Mouse (Mus musculus) kidney, embryonic 16.5 days (tissue): ENCODE data around the gene Oip5. TPM values are rescaled to one million over a fixed set of nuclear protein-coding genes. Genes with fewer than 3 reads are reported as not detected.
"Not testable (repeated sequence)": the region's sequence is repeated elsewhere in the genome, so short reads cannot be mapped to it uniquely, and the experiment has no call there.

Source experiments
- ATAC-seq: fragments of 200-750 bp; cut with Nextera tagmentation; 2 replicates; pipeline ENCODE4 v1.8.0; 2017; ENCODE audit warnings: moderate TSS enrichment; ENCODE audit not compliant: low FRiP score, low TSS enrichment
- H3K27ac ChIP-seq: fragments of 300-500 bp; sonication (generic); 2 replicates; pipeline ENCODE4 v1.5.1; 2014; ENCODE audit warnings: low read length
- H3K27me3 ChIP-seq: fragments of 300-500 bp; sonication (generic); 2 replicates; pipeline ENCODE4 v1.6.1; 2014; ENCODE audit warnings: low read length, control low read depth, mixed read lengths; ENCODE audit not compliant: insufficient read depth
- H3K36me3 ChIP-seq: fragments of 300-500 bp; sonication (generic); 2 replicates; pipeline ENCODE4 v1.6.1; 2014; ENCODE audit warnings: low read length, control low read depth, mixed read lengths; ENCODE audit not compliant: insufficient read depth
- H3K4me1 ChIP-seq: fragments of 300-500 bp; sonication (generic); 2 replicates; pipeline ENCODE4 v1.6.1; 2014; ENCODE audit warnings: low read length, control low read depth, mixed read lengths; ENCODE audit not compliant: insufficient read depth
- H3K4me2 ChIP-seq: fragments of 300-500 bp; sonication (generic); replicated peaks from 2 replicates; pipeline ENCODE4 v1.6.1; 2014; ENCODE audit warnings: low read depth, low read length
- H3K4me3 ChIP-seq: fragments of 300-500 bp; sonication (generic); 2 replicates; pipeline ENCODE4 v1.5.1; 2014; ENCODE audit warnings: mild to moderate bottlenecking, low read length
- H3K9ac ChIP-seq: fragments of 300-500 bp; sonication (generic); replicated peaks from 2 replicates; pipeline ENCODE4 v1.6.1; 2014; ENCODE audit warnings: low read length
- H3K9me3 ChIP-seq: fragments of 300-500 bp; sonication (generic); 2 replicates; pipeline ENCODE4 v1.6.1; 2016; ENCODE audit warnings: low read length, control low read depth
- WGBS: fragments of 180-500 bp; shearing (Covaris S2); extraction: QIAGEN DNeasy Blood & Tissue Kit; methylation state at CpG from one replicate; pipeline ENCODE4 v1.1.7; 2014; 5-methylcytosine and 5-hydroxymethylcytosine counted together
- polyA plus RNA-seq: library from polyadenylated mRNA; unstranded; fragments of >200 nt; fragmentation: Nextera tagmentation; extraction: Ambion mirVana; gene quantifications from 2 replicates; pipeline ENCODE4 v1.2.1, GENCODE M21; 2015

The Oip5 gene
- 28.9 and 31.2 TPM in 2 replicates for polyA plus RNA-seq

GRCm38 (mm10) chr2:119618199-119618982, at the start of gene Oip5, which contains the start of gene Nusap1:
TSS of gene Oip5 (minus strand) at chr2:119618469.
TSS of gene Nusap1 (plus strand) at chr2:119618298.
- Histone ChIP-seq H3K27ac (peak within 1 kb of the TSS; percentile 78), H3K4me1 (peaks cover 28% of the 10 kb centered on the region), H3K36me3 (0 out of 2 replicates have a peak, but pooled peaks cover under 1% of the 10 kb centered on the region), H3K27me3 (no peaks in the 10 kb centered on the region), H3K9ac (peak within 1 kb of the TSS; percentile 84), H3K4me3 (peak within 1 kb of the TSS; percentile 95), H3K4me2 (peak within 1 kb of the TSS; percentile 83), H3K9me3 (no peaks in the 10 kb centered on the region)
- peak; percentile 100 for ATAC-seq
- under 1% methylated on average over 55 of the region's 55 CpGs for WGBS

GRCm38 (mm10) chr2:119665744-119666143, 47.5 kb upstream of the Oip5 start:
- not testable (repeated sequence) for H3K4me2 ChIP-seq, H3K4me3 ChIP-seq, H3K36me3 ChIP-seq, H3K9me3 ChIP-seq, H3K4me1 ChIP-seq, ATAC-seq, H3K9ac ChIP-seq, H3K27me3 ChIP-seq, H3K27ac ChIP-seq
- 71% methylated on average over 20 of the region's 23 CpGs for WGBS

DNA sequence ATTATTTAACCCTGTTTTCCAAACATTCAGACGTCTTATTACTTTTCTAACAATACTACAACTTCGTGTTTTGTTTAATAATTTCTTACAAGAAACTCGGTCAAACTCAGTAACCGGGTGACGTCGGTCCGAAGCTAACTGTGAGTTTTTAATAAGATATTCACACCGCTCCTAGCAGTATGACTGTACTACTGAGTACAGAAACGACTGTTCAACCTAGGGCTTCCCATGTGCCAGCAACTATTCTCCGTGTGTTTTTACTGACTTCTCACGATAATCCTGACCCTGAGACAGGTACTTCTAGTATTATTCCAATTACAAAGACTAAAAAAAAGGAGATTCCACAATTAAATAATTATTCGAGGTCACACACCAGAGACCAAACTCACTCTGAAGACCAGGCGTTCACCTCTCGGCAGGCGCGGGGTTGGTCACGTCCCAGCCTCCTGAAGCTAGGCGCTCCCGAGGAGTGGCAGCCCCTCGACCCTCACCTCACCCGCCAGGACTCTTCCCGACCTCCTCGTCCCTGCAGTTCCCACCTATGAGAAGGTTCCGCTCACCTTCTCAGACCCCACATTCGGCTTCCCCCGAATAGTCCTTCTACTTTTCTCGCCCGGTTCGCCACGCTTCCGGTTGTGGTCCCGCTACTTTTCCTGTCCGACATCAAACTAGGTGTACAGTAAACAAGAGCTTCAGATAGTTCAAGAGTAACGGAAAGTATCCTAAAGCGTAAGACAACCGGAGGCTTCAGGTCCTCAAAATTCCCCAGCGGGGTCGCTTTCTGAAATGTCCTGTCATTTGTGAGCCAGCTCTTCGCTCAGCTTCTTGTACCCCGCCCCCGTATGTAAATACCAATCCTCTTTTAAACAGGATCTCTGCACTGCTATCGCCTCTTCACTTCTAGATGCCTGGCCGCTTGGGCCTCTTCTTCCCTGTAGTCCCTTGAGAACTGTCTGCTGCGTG, 44.2 kb upstream of the Oip5 start, which contains the start of gene Ndufaf1:
TSS of gene Ndufaf1 (minus strand) at position 608 of the 963 bp plus-strand sequence.
- peak within 1 kb of the TSS; percentile 91 for H3K9ac ChIP-seq
- no peaks in the 10 kb centered on the region for H3K9me3 ChIP-seq
- H3K4me2 ChIP-seq: peak within 1 kb of the TSS; percentile 76
- H3K4me1 ChIP-seq: peaks cover 4% of the 10 kb centered on the region; the same call in 1 of the 2 replicates
- peaks cover 17% of the 10 kb centered on the region for H3K36me3 ChIP-seq
- H3K4me3 ChIP-seq: peak within 1 kb of the TSS; percentile 96
- ATAC-seq: peak; percentile 84
- WGBS: under 1% methylated on average over 44 of the region's 44 CpGs
- H3K27me3 ChIP-seq: no peaks in the 10 kb centered on the region
- H3K27ac ChIP-seq: 0 out of 2 replicates have a peak within 1 kb of the TSS, but pooled peaks have one; percentile 2

GRCm38 (mm10) chr2:119644254-119644653, 26.0 kb upstream of the Oip5 start:
- Histone ChIP-seq H3K27ac (no peak overlapping the region), H3K36me3 (peaks cover 54% of the 10 kb centered on the region), H3K4me1 (no peaks in the 10 kb centered on the region), H3K9ac (no peak overlapping the region), H3K9me3 (no peaks in the 10 kb centered on the region), H3K4me2 (no peak overlapping the region), H3K4me3 (no peak overlapping the region), H3K27me3 (no peaks in the 10 kb centered on the region)
- 93% methylated on average over 5 of the region's 5 CpGs for WGBS
- no peak for ATAC-seq

DNA sequence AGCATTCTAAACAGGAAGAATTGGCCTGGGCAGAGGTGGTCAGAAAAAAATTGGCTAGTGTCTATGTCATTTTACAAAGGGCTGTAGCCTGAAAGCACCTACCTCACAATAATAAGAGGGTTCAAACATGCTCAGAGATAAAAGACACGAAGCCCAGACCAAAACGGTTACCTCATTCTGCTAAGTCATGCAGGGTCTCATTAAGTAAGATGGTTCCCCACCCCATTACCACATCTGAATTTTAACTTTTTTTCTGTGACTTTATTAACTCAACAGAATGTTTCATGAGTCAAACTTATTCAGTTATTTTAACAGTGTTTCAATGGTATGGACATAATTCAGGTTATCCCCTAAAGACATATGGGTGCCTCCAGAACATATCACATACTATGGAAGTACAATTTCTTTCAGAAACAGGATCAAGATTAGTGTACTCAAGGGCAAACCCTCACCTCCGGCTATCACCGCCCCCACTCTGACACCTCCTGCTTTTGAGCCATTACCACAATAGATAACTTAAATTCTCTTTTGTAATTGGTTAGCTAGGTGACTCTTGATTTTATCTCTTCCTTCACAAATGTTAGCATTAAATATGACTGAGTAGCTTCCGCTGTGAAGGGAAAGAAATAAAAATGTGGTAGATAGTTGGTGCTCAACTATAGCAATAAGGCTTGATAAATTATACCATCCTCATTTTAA, 23.1 kb upstream of the Oip5 start:
- 95% methylated on average over 5 of the region's 5 CpGs for WGBS
- no peak overlapping the region for H3K4me3 ChIP-seq
- no peaks in the 10 kb centered on the region for H3K27me3 ChIP-seq
- H3K27ac ChIP-seq: no peak overlapping the region
- H3K4me1 ChIP-seq: no peaks in the 10 kb centered on the region
- H3K9me3 ChIP-seq: no peaks in the 10 kb centered on the region
- ATAC-seq: no peak
- peaks cover 57% of the 10 kb centered on the region for H3K36me3 ChIP-seq
- H3K4me2 ChIP-seq: no peak overlapping the region
- no peak overlapping the region for H3K9ac ChIP-seq

DNA sequence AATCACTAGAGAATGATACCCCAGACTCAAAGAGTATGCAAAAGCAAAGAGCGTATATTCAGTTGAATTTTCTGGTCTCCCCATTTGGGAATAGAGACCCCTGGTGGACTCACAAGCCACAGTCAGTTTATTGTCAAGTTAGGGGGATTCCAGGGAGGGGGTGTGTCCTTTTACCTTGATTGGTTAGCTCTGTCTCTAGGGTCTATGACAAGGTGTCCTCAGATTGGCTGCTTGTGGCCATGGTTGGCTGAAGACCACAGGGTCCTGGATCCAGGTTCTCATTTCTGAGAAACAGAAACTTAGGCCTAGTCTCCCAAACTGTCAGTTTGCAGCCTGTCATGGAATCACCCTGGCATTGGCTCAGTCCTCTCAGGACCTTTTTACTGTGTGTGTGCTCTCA, 18.5 kb upstream of the Oip5 start:
- Histone ChIP-seq H3K27ac (no peak overlapping the region), H3K4me3 (no peak overlapping the region), H3K9me3 (no peaks in the 10 kb centered on the region), H3K4me1 (no peaks in the 10 kb centered on the region), H3K36me3 (peaks cover 76% of the 10 kb centered on the region), H3K9ac (no peak overlapping the region), H3K4me2 (no peak overlapping the region), H3K27me3 (no peaks in the 10 kb centered on the region)
- WGBS: 91% methylated on average over 1 of the region's 1 CpGs
- ATAC-seq: no peak

GRCm38 (mm10) chr2:119621302-119621701, 3.0 kb upstream of the Oip5 start:
- H3K27ac ChIP-seq: no peak overlapping the region
- peaks cover 28% of the 10 kb centered on the region for H3K4me1 ChIP-seq
- 93% methylated on average over 2 of the region's 2 CpGs for WGBS
- no peaks in the 10 kb centered on the region for H3K9me3 ChIP-seq
- H3K9ac ChIP-seq: peak overlapping the region; percentile 16; the same call in 1 of the 2 replicates
- H3K4me2 ChIP-seq: no peak overlapping the region
- H3K4me3 ChIP-seq: no peak overlapping the region
- no peak for ATAC-seq
- no peaks in the 10 kb centered on the region for H3K27me3 ChIP-seq
- H3K36me3 ChIP-seq: peaks cover 14% of the 10 kb centered on the region

DNA sequence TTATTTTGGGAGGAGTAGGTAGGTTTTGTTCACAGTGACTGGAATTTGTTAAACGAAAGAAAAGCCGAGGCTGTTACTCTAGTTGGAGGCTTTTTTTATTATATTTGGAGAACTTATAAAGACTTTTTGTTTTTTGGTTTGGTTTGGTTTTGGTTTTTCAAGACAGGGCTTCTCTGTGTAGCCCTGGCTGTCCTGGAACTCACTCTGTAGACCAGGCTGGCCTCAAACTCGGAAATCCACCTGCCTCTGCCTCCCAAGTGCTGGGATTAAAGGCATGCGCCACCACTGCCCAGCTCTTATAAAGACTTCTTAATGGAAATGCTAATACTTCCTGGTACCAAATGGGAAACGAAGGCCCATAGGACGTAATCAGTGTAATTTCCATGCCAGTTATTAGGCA, 733 bp upstream of the Oip5 start:
- H3K9ac ChIP-seq: peak overlapping the region; percentile 78
- H3K9me3 ChIP-seq, ATAC-seq, H3K27me3 ChIP-seq, H3K36me3 ChIP-seq: not testable (repeated sequence)
- H3K4me3 ChIP-seq: peak overlapping the region; percentile 95
- peak overlapping the region; percentile 78 for H3K27ac ChIP-seq
- peaks cover 28% of the 10 kb centered on the region for H3K4me1 ChIP-seq
- peak overlapping the region; percentile 81 for H3K4me2 ChIP-seq
- 12% methylated on average over 6 of the region's 6 CpGs for WGBS

GRCm38 (mm10) chr2:119617841-119618198, 449 bp downstream of the Oip5 start:
- 0% methylated on average over 13 of the region's 13 CpGs for WGBS
- Histone ChIP-seq H3K27me3 (no peaks in the 10 kb centered on the region), H3K36me3 (0 out of 2 replicates have a peak, but pooled peaks cover 3% of the 10 kb centered on the region), H3K9me3 (no peaks in the 10 kb centered on the region), H3K27ac (peak overlapping the region; percentile 51; the same call in 1 of the 2 replicates), H3K9ac (peak overlapping the region; percentile 84), H3K4me1 (peaks cover 28% of the 10 kb centered on the region), H3K4me2 (peak overlapping the region; percentile 83), H3K4me3 (peak overlapping the region; percentile 95)
- no peak; the same call in 1 of the 2 replicates for ATAC-seq
